Mouse (Mus musculus): Measurements from ENCODE around the gene Msh2. TPM values are rescaled to one million over a fixed set of nuclear protein-coding genes. Genes with fewer than 3 reads are reported as not detected.

Msh2 gene
- polyA plus RNA-seq, 1 experiment from 2014 or later = 95.9 TPM

DNA sequence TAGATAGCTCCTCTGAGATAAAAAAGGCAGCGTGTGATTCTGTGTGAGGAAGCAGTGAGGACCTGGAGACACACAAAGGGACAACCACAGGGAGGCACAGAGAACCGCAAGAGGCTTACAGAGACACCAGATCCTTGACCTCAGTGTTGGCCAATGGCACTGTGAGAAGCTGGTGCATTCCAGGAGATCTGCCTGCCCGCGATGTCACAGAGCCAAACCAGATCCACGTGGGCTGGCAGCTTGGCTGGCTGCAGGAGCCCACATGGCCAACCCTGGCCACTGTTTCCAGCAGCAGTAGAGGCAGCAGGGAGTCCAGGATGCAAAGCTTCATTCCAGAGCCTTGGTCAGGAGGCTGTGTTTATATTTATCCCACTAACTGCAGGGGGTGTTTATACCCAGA lies 98.6 kb downstream of the Msh2 start:
- H3K4me3 ChIP-seq = no peak overlapping the region

DNA sequence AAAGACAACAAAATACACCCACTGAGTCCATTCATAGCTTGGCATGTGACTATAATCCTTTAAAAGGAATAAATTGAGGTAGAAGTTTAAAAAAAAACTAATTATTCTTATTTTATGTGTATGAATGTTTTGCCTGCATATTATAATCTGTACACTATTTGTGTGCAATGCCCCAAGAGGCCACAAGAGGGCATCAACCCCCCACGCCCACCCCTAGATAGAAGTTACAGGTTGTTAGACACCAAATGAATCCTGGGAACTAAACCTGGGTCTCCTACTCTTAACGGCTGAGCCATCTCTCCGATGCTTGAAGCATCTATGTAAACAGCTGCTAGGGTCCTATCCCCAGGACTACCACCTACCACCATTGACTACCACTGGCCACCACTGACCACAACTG lies 101.0 kb downstream of the Msh2 start:
- Histone ChIP-seq H3K4me1 (no peaks in the 10 kb centered on the region), H3K9me3 (replicated peaks) (0 out of 2 replicates have a peak, but pooled peaks cover 2% of the 10 kb centered on the region), H3K9ac (no peak overlapping the region), H3K4me2 (replicated peaks) (no peak overlapping the region), H3K4me3 (no peak overlapping the region), H3K27me3 (no peaks in the 10 kb centered on the region), H3K27ac (no peak overlapping the region), H3K36me3 (no peaks in the 10 kb centered on the region)
- no peak for ATAC-seq (ENCODE audit: low FRiP score)
- 80% methylated on average over 3 of the region's 3 CpGs for WGBS

More for the DNA sequence above, 98.6 kb downstream of the Msh2 start:
- Histone ChIP-seq H3K9me3 (replicated peaks) (0 out of 2 replicates have a peak, but pooled peaks cover 2% of the 10 kb centered on the region), H3K4me2 (replicated peaks) (no peak overlapping the region), H3K4me1 (no peaks in the 10 kb centered on the region), H3K9ac (no peak overlapping the region), H3K27ac (no peak overlapping the region), H3K36me3 (no peaks in the 10 kb centered on the region), H3K27me3 (no peaks in the 10 kb centered on the region)
- ATAC-seq (ENCODE audit: low FRiP score) = no peak
- 40% methylated on average over 5 of the region's 5 CpGs for WGBS

Other genes with a start within 250 kb of the Msh2 start
- gene Stpg4, start 244.6 kb upstream of the Msh2 start, polyA plus RNA-seq (2016; fragmentation: Nextera tagmentation; extraction: Ambion mirVana) = 0.34 TPM in 1 of 2 replicates, not detected in the other
- 1,282 and 1,370 TPM in 2 replicates for gene Calm2, start 225.4 kb upstream of the Msh2 start, polyA plus RNA-seq (2016; fragmentation: Nextera tagmentation; extraction: Ambion mirVana)
- 25.3 and 50.1 TPM in 2 replicates for gene Epcam, start 36.4 kb upstream of the Msh2 start, polyA plus RNA-seq (2016; fragmentation: Nextera tagmentation; extraction: Ambion mirVana)
- 0.26 and 0.58 TPM in 2 replicates for gene Kcnk12, start 125.7 kb downstream of the Msh2 start, polyA plus RNA-seq (2016; fragmentation: Nextera tagmentation; extraction: Ambion mirVana)
- not detected in 2 replicates for gene Rpl36-ps4, start 248.6 kb downstream of the Msh2 start, polyA plus RNA-seq (2016; fragmentation: Nextera tagmentation; extraction: Ambion mirVana)

Data from hindbrain, embryonic 12.5 days (tissue).